Mouse (Mus musculus) embryonic stem cell, embryonic (primary cell): Measurements from ENCODE around the gene Gm21852.
"Not testable (repeated sequence)": the region's sequence is repeated elsewhere in the genome, so short reads cannot be mapped to it uniquely, and the experiment has no call there.

Experiments used
- CTCF ChIA-PET, 4 experiments: fragments of 300-600 bp in 2 of 4; fragments of 350-600 bp in 2 of 4; sonication (Branson Sonifier 250); formaldehyde crosslinking; loops; one replicate each; lab custom pipeline; 2022; ENCODE audit warnings: inconsistent platforms in 2 of 4; lab: Charles Lee
- POLR2A ChIA-PET, 4 experiments: fragments of 300-600 bp in 2 of 4; fragments of 350-600 bp in 2 of 4; sonication (Branson Sonifier 250); formaldehyde crosslinking; loops; one replicate each; lab custom pipeline; 2022; ENCODE audit warnings: antibody characterized with exemption in 4 of 4, inconsistent platforms in 1 of 4; lab: Charles Lee

Gene Gm21852

DNA sequence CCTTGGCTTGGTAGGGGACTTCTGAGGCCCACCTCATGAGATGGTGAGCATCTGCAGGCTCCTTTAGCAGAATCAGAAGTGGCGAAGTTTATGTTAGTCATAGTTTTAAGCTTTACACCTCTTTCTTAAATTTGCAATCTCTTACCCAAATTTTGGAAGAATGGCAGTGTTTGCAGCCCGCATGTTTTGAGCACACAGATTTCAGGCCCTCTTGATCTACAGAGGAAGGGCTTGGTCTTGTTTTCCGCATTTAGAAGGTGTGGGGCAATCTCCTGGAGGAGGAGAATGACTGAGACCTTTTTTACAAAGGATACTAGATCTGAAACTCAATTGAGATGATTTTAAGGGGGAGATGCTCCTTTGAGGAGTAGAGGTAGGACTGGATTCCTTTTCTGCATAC is at the start of gene Gm21852:
Gene Gm21852, minus strand, starts transcription at position 101 of the 400 bp plus-strand sequence.
- CTCF ChIA-PET, POLR2A ChIA-PET: not testable (repeated sequence)
